Mouse (Mus musculus): ENCODE measurements at regions not wholly inside any gene's neighbourhood (a gene's known extent, or its start where the extent isn't known, plus 50 kb on each side); places are given as distances from the start of the nearest gene placed in this dataset.

- Histone ChIP-seq H3K9me3 (replicated peaks; ENCODE audit: control insufficient read depth, insufficient read depth, low read length, poor library complexity, severe bottlenecking) (no peaks in the 10 kb centered on the region), H3K36me3 (ENCODE audit: control insufficient read depth, insufficient read depth, low read length, poor library complexity, severe bottlenecking) (no peaks in the 10 kb centered on the region), H3K4me1 (ENCODE audit: control insufficient read depth, insufficient read depth, low read length) (no peaks in the 10 kb centered on the region), H3K27me3 (ENCODE audit: control insufficient read depth, insufficient read depth, low read length, poor library complexity, severe bottlenecking) (no peaks in the 10 kb centered on the region), H3K27ac (ENCODE audit: insufficient read depth, low read length) (no peak overlapping the region), H3K4me3 (ENCODE audit: low read depth, low read length) (no peak overlapping the region), H3K9ac (ENCODE audit: low read depth, poor library complexity, severe bottlenecking) (no peak overlapping the region)
- TF ChIP-seq CTCF (IDR thresholded peaks at IDR 0.05; ENCODE audit: low read depth, low read length) (no peak), EP300 (IDR thresholded peaks at IDR 0.05; ENCODE audit: insufficient read depth, low read depth, low read length) (no peak), POLR2A (IDR thresholded peaks at IDR 0.05; ENCODE audit: insufficient read depth, low read length) (no peak)
Observed at GRCm38 (mm10) chr12:42369029-42369577, 882.9 kb upstream of the Lrrn3 start.

- Histone ChIP-seq H3K4me3 (ENCODE audit: low read depth, low read length) (no peak overlapping the region), H3K36me3 (ENCODE audit: control insufficient read depth, insufficient read depth, low read length, poor library complexity, severe bottlenecking) (no peaks in the 10 kb centered on the region), H3K9me3 (replicated peaks; ENCODE audit: control insufficient read depth, insufficient read depth, low read length, poor library complexity, severe bottlenecking) (no peaks in the 10 kb centered on the region), H3K27ac (ENCODE audit: insufficient read depth, low read length) (no peak overlapping the region), H3K27me3 (ENCODE audit: control insufficient read depth, insufficient read depth, low read length, poor library complexity, severe bottlenecking) (no peaks in the 10 kb centered on the region), H3K4me1 (ENCODE audit: control insufficient read depth, insufficient read depth, low read length) (no peaks in the 10 kb centered on the region), H3K9ac (ENCODE audit: low read depth, poor library complexity, severe bottlenecking) (no peak overlapping the region)
- no peak for TF ChIP-seq CTCF (IDR thresholded peaks at IDR 0.05; ENCODE audit: low read depth, low read length)
- TF ChIP-seq POLR2A (IDR thresholded peaks at IDR 0.05; ENCODE audit: insufficient read depth, low read length): no peak
- TF ChIP-seq EP300 (IDR thresholded peaks at IDR 0.05; ENCODE audit: insufficient read depth, low read depth, low read length): no peak
Observed at GRCm38 (mm10) chr12:42338996-42339680, 852.9 kb upstream of the Lrrn3 start.

- Histone ChIP-seq H3K4me1 (ENCODE audit: control insufficient read depth, insufficient read depth, low read length) (no peaks in the 10 kb centered on the region), H3K9me3 (replicated peaks; ENCODE audit: control insufficient read depth, insufficient read depth, low read length, poor library complexity, severe bottlenecking) (no peaks in the 10 kb centered on the region; the same call in 1 of the 2 replicates), H3K36me3 (ENCODE audit: control insufficient read depth, insufficient read depth, low read length, poor library complexity, severe bottlenecking) (no peaks in the 10 kb centered on the region), H3K9ac (ENCODE audit: low read depth, poor library complexity, severe bottlenecking) (no peak overlapping the region), H3K4me3 (ENCODE audit: low read depth, low read length) (no peak overlapping the region), H3K27me3 (ENCODE audit: control insufficient read depth, insufficient read depth, low read length, poor library complexity, severe bottlenecking) (no peaks in the 10 kb centered on the region; the same call in 1 of the 2 replicates), H3K27ac (ENCODE audit: insufficient read depth, low read length) (no peak overlapping the region)
- TF ChIP-seq CTCF (IDR thresholded peaks at IDR 0.05; ENCODE audit: low read depth, low read length) (no peak), EP300 (IDR thresholded peaks at IDR 0.05; ENCODE audit: insufficient read depth, low read depth, low read length) (no peak), POLR2A (IDR thresholded peaks at IDR 0.05; ENCODE audit: insufficient read depth, low read length) (no peak)
Observed at GRCm38 (mm10) chr12:42306429-42306828, 820.2 kb upstream of the Lrrn3 start.

GRCm38 (mm10) chr12:42277241-42278032 lies 791.2 kb upstream of the Lrrn3 start:
- no peak for TF ChIP-seq CTCF (IDR thresholded peaks at IDR 0.05; ENCODE audit: low read depth, low read length)
- no peak for TF ChIP-seq POLR2A (IDR thresholded peaks at IDR 0.05; ENCODE audit: insufficient read depth, low read length)
- TF ChIP-seq EP300 (IDR thresholded peaks at IDR 0.05; ENCODE audit: insufficient read depth, low read depth, low read length): no peak
- no peak overlapping the region for H3K27ac ChIP-seq (ENCODE audit: insufficient read depth, low read length)
- H3K4me3 ChIP-seq (ENCODE audit: low read depth, low read length): no peak overlapping the region
- no peaks in the 10 kb centered on the region for H3K27me3 ChIP-seq (ENCODE audit: control insufficient read depth, insufficient read depth, low read length, poor library complexity, severe bottlenecking)
- no peaks in the 10 kb centered on the region for H3K36me3 ChIP-seq (ENCODE audit: control insufficient read depth, insufficient read depth, low read length, poor library complexity, severe bottlenecking)
- H3K9me3 ChIP-seq (replicated peaks; ENCODE audit: control insufficient read depth, insufficient read depth, low read length, poor library complexity, severe bottlenecking): no peaks in the 10 kb centered on the region
- no peak overlapping the region for H3K9ac ChIP-seq (ENCODE audit: low read depth, poor library complexity, severe bottlenecking)
- H3K4me1 ChIP-seq (ENCODE audit: control insufficient read depth, insufficient read depth, low read length): no peaks in the 10 kb centered on the region

GRCm38 (mm10) chr12:42250410-42250809 lies 764.2 kb upstream of the Lrrn3 start:
- H3K27me3 ChIP-seq (ENCODE audit: control insufficient read depth, insufficient read depth, low read length, poor library complexity, severe bottlenecking): no peaks in the 10 kb centered on the region
- no peaks in the 10 kb centered on the region for H3K36me3 ChIP-seq (ENCODE audit: control insufficient read depth, insufficient read depth, low read length, poor library complexity, severe bottlenecking)
- H3K9me3 ChIP-seq (replicated peaks; ENCODE audit: control insufficient read depth, insufficient read depth, low read length, poor library complexity, severe bottlenecking): no peaks in the 10 kb centered on the region
- no peak overlapping the region for H3K27ac ChIP-seq (ENCODE audit: insufficient read depth, low read length)
- H3K9ac ChIP-seq (ENCODE audit: low read depth, poor library complexity, severe bottlenecking): no peak overlapping the region
- H3K4me1 ChIP-seq (ENCODE audit: control insufficient read depth, insufficient read depth, low read length): no peaks in the 10 kb centered on the region
- H3K4me3 ChIP-seq (ENCODE audit: low read depth, low read length): no peak overlapping the region
- TF ChIP-seq POLR2A (IDR thresholded peaks at IDR 0.05; ENCODE audit: insufficient read depth, low read length) (no peak), CTCF (IDR thresholded peaks at IDR 0.05; ENCODE audit: low read depth, low read length) (no peak), EP300 (IDR thresholded peaks at IDR 0.05; ENCODE audit: insufficient read depth, low read depth, low read length) (no peak)
